Mouse (Mus musculus) brain, embryonic 18.5 days (tissue): ENCODE data around the gene Ccdc130.

ENCODE experiments used
- DNase-seq: peaks from one replicate; pipeline ENCODE4 v3.0.0-alpha.2; 2012; ENCODE audit warnings: low read depth, low spot score

Gene Ccdc130

GRCm38 (mm10) chr8:84237542-84238229, 32.5 kb downstream of the Ccdc130 start:
- DNase-seq: no peak

- DNase-seq: peak; percentile 99
These were observed 33.1 kb downstream of the Ccdc130 start, which contains the start of gene Zswim4 for GRCm38 (mm10) chr8:84236998-84237473. Gene Zswim4, minus strand, starts transcription at chr8:84237055.

GRCm38 (mm10) chr8:84236410-84236997, 33.7 kb downstream of the Ccdc130 start:
- no peak for DNase-seq

GRCm38 (mm10) chr8:84235746-84236409, 34.3 kb downstream of the Ccdc130 start:
- no peak for DNase-seq

- DNase-seq: no peak
These were observed 37.1 kb downstream of the Ccdc130 start for GRCm38 (mm10) chr8:84233055-84233454.

GRCm38 (mm10) chr8:84230735-84231134, 39.4 kb downstream of the Ccdc130 start:
- no peak for DNase-seq

GRCm38 (mm10) chr8:84223322-84224029, 46.7 kb downstream of the Ccdc130 start:
- no peak for DNase-seq

- DNase-seq: no peak
These were observed 47.5 kb downstream of the Ccdc130 start for GRCm38 (mm10) chr8:84222566-84223165.

GRCm38 (mm10) chr8:84220105-84220504, 50.1 kb downstream of the Ccdc130 start:
- DNase-seq: no peak

GRCm38 (mm10) chr8:84218143-84218542, 52.0 kb downstream of the Ccdc130 start:
- DNase-seq: no peak

GRCm38 (mm10) chr8:84217206-84217605, 53.0 kb downstream of the Ccdc130 start:
- DNase-seq: no peak

- no peak for DNase-seq
These were observed 56.9 kb downstream of the Ccdc130 start for GRCm38 (mm10) chr8:84213277-84213676.

GRCm38 (mm10) chr8:84211881-84212563, 58.2 kb downstream of the Ccdc130 start:
- DNase-seq: no peak

GRCm38 (mm10) chr8:84211202-84211601, 59.0 kb downstream of the Ccdc130 start:
- no peak for DNase-seq

- DNase-seq: no peak
These were observed 59.9 kb downstream of the Ccdc130 start for GRCm38 (mm10) chr8:84210167-84210791.

GRCm38 (mm10) chr8:84208381-84209380, 61.5 kb downstream of the Ccdc130 start:
- no peak for DNase-seq

GRCm38 (mm10) chr8:84207811-84208210, 62.4 kb downstream of the Ccdc130 start:
- no peak for DNase-seq
